Mouse (Mus musculus): ENCODE data around the gene Gdf7. TPM values are rescaled to one million over a fixed set of nuclear protein-coding genes. Genes with fewer than 3 reads are reported as not detected.

Gdf7 gene
- total RNA-seq, 2 experiments from 2014 or later = not detected

DNA sequence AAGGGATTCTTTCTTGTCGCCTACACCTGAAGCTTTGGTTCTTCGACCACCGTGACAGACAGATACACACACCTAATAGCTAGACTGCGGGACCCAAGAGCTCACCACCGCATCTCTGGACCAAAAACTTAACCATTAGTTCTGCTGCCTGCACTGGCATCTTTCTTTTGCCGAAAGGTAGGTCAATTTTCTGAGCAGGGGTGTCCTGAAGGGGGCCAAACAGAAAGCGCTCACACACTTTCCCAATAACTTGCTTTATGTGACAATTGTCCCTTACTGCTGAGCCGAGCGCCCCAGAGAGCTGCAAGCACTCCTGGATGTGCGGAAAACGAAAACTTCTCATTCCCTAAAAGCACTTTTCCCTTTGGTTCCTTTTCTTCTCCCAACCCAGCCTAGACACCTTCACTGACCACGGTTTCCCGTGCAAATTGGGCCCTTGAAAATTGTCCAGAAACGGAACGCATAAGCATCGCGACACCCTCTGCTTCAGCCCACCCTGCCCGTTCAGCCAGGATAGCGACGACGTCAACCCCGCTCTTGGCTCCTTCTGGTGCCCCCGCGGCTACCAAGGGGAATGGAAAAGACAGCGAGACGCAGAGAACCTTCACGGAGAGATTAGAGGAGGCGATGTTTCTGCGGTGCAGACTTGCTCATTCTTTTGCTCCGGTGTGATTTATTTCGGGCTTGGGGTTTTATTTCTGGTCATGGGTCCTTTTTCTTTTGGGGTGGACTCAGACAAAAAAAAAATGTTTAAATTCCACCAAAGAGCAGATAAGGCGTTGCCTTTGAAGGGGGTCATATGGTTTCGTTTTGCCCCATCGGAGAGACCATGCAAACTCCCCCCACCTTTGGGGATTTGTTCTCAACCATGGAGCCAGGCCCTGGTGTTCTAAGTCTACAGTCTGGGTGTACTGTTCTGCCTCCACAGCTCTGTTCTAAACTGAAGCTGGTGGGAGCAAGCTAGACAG lies 2.3 kb downstream of the Gdf7 start:
- ATAC-seq (ENCODE audit: poor library complexity, severe bottlenecking) = no peak

DNA sequence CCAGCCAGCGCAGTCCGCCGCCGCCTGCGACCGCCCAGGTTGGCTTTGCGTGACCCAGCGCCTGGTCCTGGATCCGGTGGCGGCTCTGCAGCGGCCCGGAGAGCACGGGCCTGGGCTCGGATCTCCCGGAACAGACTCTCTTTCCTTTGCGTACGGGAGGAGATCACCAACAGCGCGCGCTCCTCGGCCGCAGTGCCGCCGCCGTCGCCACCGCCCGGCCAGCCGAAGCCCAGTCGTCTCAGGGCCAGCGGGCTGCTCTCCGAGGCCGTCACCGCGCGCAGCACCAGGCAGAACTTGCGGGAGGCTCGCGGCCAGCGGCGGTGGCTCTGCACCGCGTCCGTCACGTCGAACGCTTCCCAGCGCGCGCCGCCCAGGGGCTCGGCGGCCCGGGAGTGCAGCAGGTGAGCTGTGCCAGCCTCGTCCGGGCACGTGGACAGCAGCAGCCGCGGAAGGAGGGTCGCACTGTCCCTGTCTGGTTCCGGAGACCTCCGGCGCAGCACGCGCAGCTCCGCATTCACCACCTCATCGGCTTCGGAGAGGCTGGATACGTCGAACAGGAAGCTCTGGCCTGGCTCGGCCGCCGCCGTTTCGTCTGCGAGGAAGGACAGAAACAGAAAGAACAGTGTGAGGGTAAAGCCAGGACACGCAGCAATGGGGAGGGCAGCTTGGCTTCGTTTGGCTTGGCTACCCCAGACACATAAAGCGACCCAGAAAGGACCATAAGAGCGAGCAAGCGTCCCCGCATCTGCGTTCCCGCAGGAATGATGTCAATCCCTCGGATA lies 3.2 kb downstream of the Gdf7 start:
- ATAC-seq (ENCODE audit: poor library complexity, severe bottlenecking) = no peak

DNA sequence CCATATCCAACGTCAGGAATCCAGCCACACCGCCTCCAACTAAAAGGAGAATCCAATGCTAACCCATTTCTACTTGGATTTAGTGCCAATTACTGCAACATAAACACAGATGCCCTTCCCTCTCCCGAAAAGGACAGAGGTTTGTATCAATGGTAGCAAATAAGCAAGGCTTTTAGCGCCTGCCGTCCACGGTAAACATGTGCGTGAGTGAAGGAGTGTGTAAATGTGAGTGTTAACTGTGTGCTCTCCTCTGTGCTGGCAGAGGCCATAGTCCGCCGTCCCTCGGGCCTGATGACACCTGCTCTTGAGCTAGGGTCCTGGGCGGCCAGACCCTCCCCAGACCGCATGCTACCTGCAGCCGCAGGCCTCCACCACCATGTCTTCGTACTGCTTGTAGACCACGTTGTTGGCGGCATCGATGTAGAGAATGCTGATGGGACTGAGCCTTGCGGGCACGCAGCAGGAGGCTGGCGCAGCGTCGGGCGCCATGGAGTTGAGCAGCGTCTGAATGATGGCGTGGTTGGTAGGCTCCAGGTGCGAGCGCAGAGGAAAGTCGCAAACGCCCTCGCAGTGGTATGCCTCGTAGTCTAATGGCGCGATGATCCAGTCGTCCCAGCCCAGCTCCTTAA lies 4.1 kb downstream of the Gdf7 start:
- no peak for ATAC-seq (ENCODE audit: poor library complexity, severe bottlenecking)

DNA sequence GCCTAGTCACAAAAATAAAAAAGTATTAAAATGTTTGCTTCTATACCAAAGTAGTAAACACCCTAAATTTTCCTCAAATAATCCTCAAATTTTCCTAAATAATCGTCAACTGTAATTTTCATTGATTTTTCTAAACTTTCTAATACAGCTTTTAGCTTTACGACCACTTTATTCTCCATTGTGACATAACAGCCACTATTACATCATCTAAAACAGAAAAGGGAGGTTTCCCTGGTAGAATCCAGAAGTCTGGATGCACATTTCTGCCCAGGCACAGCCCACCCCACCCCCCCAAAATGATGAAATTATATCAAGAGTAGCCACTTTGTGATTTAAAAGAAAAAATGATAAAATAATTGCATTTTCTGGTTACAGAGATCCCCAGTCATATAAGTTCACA lies 5.6 kb downstream of the Gdf7 start:
- no peak for ATAC-seq (ENCODE audit: poor library complexity, severe bottlenecking)

DNA sequence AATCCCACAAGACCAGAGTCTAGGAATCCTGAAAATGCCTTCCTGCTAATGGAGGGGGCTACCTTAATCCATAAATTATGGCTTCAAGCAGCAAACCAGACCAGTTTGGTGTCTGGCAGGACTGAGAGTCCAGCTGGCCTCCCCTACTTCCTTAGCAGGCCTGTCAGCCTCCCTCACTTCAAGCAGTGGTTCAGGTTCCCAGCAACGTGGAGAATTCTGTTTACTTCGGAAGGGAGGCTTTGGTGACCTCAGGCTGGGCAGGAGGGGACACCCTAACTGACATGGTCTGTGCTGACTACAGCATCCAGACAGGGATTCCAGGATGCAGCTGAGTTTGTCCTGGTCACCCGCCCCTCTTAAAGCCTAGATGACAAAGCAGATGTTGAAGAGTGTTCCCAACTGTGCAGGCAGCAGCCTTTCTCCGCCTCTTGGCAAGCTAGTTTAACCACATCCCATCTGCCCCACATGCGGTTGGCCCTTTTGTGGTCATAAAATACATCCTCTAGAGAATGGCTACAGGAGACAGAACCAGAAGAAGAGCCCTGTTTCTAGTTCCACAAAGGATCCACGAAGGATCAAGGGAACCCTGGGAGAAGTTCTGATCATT lies 6.3 kb downstream of the Gdf7 start:
- ATAC-seq (ENCODE audit: poor library complexity, severe bottlenecking) = peak; percentile 66

DNA sequence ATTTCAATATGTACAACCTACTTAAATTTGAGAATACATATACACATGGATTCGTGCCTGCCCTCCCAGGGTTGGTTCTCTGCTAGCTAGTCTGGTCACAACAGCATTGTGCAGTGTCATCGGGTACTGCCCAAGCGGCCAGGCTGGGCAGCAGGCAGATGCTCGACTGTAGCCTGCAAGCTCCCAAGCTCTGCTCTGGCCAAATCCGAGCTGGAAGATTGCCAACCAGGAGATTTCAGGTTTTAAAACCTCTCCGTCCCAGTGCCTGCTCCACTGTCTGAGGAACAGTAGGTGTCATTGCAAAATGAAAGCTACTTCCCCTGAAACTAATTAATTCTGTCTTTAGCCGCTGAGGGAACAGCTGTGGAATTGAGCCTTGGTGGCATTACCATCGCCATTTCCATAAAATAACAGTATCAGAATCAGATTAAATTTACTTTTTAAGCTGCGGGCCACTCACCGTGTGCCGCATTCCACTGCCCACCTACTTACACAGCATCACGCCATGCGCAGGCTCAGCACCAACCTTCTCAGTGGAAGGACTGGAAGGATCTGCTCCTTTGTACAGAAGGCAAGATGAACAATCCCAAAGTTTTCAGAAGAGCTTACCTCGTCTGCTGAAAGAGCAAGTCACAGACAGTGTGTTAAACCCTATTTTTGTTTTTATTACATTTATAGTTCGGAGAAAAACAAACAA lies 10.4 kb downstream of the Gdf7 start:
- no peak for ATAC-seq (ENCODE audit: poor library complexity, severe bottlenecking)

DNA sequence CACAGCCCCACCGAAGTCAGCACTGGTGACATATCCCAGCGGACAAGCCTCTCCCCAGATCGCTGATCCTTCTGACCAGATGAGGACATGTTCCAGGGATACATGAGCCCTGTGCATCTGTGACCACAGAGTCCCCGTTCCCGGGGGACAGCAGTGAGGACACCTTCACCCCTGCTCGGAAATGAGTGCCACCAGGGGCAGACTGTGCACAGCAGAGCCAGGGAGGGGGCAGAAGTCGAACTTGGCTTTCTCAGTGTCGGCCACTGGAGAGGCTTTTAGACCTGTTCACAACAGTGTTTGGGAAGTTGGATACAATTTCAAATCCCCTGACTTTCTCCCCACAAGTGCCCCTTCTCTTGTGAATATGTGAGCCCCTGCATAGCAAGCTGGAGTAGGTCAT lies 12.3 kb downstream of the Gdf7 start:
- no peak for ATAC-seq (ENCODE audit: poor library complexity, severe bottlenecking)

DNA sequence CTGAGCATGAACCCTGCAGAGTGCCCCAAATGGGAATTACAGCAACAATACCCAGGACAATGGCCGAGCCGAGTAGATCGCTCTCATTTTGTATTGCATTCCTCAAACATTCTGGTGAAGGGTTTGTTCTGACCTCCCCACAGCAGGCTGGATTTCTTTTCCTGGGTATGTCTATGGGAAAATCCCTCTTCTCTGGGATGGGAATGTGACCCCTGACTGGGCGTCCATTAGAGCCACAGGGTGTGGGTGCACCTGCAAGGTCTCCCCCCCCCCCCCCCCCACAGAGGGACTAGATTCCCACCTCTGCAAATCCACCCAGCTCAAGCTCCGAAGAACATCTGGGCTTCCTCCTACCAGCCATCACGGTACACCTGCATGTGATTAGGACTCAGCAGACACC lies 12.7 kb downstream of the Gdf7 start:
- no peak for ATAC-seq (ENCODE audit: poor library complexity, severe bottlenecking)

DNA sequence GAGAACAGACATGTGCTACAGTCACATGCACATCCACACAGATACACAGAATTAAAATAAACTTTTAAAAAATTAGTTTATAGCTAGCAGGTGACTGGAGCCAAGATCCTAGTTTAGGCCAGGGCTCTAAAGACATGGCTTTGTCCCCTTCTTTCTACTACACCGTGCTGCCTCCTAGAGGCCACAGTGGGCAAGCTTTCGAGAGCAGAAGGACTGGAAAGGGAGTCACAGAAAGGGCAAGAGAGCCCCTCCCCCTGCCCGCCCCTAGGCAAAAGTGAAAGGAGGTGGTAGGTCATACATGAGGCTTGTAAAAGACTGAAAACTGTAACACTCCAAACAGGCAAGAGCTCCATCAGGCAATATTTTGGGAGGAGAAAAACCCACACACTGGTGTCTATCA lies 13.8 kb downstream of the Gdf7 start:
- no peak for ATAC-seq (ENCODE audit: poor library complexity, severe bottlenecking)

DNA sequence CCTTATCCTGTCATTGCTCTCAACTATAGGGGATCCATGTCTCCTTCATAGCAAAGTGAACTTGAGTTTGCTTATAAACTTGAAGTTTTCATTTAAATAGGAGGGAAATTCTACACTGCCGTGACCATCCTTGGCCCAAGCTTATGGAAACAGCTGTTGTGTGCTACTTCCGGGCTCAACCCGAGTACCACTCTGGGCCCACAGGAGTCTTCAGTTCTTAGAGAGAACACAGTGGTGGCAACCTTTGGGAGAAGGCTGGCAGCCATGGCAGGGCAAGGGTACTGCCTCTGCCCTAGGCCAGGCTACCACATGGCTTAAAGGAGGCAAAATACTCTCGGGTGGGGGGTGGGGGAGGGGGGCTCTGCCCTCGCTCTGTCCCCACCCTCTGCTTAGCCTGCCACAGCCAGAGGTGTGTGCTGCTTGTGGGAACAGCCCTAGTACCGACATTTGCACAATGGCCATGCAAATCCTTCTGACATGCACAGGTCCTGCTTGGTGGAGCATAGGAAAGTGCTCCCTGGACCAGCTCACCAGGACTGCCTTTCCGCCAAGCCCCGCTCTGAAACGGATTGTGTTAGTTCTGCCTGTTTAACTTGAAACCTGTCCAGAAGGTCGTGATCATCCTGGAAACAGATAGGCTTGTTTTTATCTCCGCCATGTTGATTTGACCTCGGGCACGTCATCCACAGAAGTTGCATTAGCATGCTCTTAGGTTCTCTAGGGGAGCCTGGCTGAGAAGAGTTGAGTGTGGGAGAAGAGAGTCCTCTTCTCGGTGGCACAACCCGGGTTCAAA lies 20.3 kb downstream of the Gdf7 start:
- no peak for ATAC-seq (ENCODE audit: poor library complexity, severe bottlenecking)

DNA sequence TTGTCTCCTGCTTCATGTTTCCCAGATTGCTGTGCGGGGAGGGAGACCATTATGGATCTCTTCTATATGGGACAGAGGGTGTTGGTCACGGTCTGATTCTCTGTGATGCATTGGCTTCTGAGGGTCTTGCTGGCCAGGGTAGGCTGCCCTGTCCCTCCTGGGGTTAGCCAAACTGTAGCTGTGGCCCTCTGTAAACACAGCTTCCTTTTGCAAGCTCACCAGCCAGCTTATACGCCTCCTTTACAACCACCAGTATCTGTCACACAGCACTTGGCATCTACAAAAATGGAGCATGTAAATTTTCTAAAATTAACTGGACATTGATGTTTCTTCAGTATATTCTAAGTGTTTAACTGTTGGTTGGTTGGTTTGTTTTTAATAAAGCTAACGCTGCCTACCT lies 26.3 kb downstream of the Gdf7 start:
- ATAC-seq (ENCODE audit: poor library complexity, severe bottlenecking) = no peak

DNA sequence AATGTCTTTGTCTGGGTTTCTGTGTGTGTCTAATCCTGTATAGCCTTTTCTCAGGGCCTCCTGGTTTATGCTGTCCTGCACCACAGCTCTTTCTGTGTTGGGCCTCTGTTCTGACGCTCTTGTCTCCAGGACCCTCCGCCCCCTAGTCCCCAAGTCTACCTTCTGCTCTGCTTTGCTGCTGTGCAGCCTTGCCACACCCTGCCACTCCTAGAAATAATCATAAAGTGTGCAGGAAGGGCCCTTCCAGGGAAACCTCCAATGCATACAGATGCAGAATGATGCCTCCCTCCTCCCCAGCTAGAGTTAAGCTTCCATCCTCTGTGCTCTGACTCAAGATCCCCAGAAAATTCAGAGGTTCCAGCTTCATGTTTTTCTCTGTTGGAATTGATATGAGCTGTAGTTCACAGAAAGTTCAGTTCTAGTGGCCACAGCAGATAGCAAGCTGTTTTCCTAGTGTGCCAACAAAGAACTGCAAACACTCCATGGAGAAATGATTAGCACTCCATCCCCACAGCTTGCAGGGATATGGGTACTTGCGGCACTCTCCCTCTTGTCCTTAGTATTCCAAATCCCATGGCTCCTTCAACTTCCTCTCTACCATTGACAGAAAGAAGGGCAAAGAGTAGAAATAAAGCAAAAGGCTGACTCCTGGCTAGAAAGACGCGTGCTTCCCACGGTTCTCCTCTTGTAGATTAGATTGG lies 28.1 kb downstream of the Gdf7 start:
- ATAC-seq (ENCODE audit: poor library complexity, severe bottlenecking) = no peak

DNA sequence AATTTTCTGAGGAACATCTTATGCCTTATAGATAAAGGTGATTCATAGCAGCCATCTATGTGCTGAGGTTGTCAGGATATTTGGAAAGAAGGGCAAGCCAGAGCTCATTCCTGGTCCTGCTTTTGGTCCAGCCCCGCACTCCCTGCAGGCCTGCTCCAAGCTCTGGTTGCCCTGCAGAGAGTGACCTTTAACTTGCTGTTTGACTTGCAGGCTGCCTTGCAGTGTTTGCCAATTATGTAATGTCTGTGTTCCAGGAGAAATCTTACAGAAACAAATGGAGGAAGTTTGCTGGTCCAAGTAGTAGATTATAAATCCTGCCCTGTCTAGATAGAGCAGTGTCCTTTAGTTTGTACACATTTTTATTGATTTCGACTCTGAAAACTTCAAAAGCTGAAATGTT lies 30.3 kb downstream of the Gdf7 start:
- no peak for ATAC-seq (ENCODE audit: poor library complexity, severe bottlenecking)

DNA sequence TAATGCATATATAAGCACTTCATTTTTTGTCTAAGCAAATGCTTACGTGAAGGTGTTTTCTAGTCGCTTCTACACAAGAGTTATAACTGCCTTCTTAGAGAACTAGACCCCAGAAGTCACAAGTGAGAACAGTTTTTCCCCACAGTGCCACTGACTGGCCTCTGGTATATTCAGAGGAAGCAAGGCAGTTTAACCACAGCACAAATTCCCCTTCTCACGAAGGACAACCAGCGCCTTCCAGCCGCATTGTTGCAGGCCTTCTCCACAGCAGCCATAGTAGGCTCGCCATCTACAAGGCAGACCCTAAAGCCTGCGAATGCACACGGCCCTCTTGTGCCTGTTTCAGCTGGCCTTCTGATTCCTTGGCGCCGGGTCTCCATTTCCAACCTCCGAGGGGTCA lies 32.1 kb downstream of the Gdf7 start:
- ATAC-seq (ENCODE audit: poor library complexity, severe bottlenecking) = no peak

DNA sequence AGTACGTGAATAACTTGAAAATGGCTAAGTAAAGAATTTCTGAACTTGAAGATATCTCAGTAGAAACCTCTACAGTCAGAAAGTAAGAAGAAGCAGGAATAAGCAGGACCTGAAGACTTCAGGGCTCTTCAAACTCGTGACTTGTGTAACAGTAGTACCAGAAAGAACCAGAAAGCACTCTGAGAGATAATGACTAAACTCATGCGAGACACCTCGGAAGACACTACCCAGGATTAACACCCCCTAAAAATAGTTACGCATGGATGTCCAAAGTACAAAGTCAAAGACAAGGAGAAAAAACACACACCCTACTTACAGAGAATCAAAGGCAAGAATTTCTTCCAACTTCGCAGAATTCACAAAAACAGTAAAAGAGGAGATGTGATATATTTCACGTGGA lies 35.4 kb downstream of the Gdf7 start:
- no peak for ATAC-seq (ENCODE audit: poor library complexity, severe bottlenecking)

DNA sequence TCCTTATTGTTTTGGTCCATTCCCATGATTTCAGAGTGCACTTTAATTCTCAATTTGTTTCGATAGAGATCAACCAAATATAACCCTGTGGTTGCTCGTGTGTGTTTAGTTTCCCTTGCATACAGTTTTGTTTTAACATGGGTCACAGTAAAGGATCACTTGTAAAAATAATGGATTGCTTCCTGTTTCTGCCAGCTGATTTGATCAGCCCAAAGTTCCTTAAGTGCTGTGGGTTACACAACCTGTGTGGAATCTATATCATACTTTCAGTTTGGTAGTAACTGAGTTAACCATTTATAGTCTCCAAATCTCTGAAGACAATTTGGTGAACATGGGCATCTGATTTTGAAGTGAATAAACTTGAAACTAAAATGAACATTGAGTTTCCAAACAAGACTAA lies 41.5 kb downstream of the Gdf7 start:
- no peak for ATAC-seq (ENCODE audit: poor library complexity, severe bottlenecking)

Measured in megakaryocyte, adult 5-6 weeks (primary cell).